Mouse (Mus musculus) cerebellum, adult 2 months (tissue): ENCODE measurements around the gene Spag8. TPM values are rescaled to one million over a fixed set of nuclear protein-coding genes. Genes with fewer than 3 reads are reported as not detected.

Experiments used
- DNase-seq, 2 experiments: peaks; one replicate each; pipeline ENCODE4 v3.0.0; 2021
- H3K27ac ChIP-seq: fragments of 200-500 bp; 2 replicates; pipeline ENCODE4 v1.5.1; 2012; ENCODE audit warnings: low read length, control low read depth, inconsistent platforms; ENCODE audit not compliant: insufficient read depth
- H3K27me3 ChIP-seq: fragments of 200-500 bp; 2 replicates; pipeline ENCODE4 v1.6.1; 2012; ENCODE audit warnings: inconsistent platforms, mild to moderate bottlenecking, low read length, moderate library complexity; ENCODE audit not compliant: control insufficient read depth, insufficient read depth
- H3K4me1 ChIP-seq: fragments of 200-500 bp; 2 replicates; pipeline ENCODE4 v1.6.1; 2011; ENCODE audit warnings: low read length; ENCODE audit not compliant: control insufficient read depth, insufficient read depth
- H3K4me3 ChIP-seq: fragments of 200-500 bp; replicated peaks from 2 replicates; pipeline ENCODE3; 2011; ENCODE audit warnings: mild to moderate bottlenecking, low read depth, low read length, control low read depth; ENCODE audit not compliant: insufficient read depth
- CTCF ChIP-seq: fragments of 200-500 bp; IDR thresholded peaks from 2 replicates; pipeline ENCODE4 v1.5.1; 2011; ENCODE audit warnings: low read depth, mild to moderate bottlenecking, control low read depth, low read length, moderate library complexity, borderline replicate concordance; ENCODE audit not compliant: insufficient read depth
- POLR2A ChIP-seq: fragments of 200-500 bp; IDR thresholded peaks from 2 replicates; pipeline ENCODE4 v1.6.1; 2011; ENCODE audit warnings: low read length, control low read depth, borderline replicate concordance; ENCODE audit not compliant: insufficient read depth
- WGBS: fragments of 180-500 bp; shearing (Covaris S2); methylation state at CpG from one replicate; pipeline ENCODE4 v1.1.7; 2018; 5-methylcytosine and 5-hydroxymethylcytosine counted together
- polyA plus RNA-seq: library from polyadenylated mRNA; depleted of rRNA; stranded (reverse); fragments of >200 nt; gene quantifications from 2 replicates; pipeline ENCODE4 v1.2.3, GENCODE M21; 2012

Spag8 gene
- polyA plus RNA-seq, 1 experiment = 3.8 TPM

DNA sequence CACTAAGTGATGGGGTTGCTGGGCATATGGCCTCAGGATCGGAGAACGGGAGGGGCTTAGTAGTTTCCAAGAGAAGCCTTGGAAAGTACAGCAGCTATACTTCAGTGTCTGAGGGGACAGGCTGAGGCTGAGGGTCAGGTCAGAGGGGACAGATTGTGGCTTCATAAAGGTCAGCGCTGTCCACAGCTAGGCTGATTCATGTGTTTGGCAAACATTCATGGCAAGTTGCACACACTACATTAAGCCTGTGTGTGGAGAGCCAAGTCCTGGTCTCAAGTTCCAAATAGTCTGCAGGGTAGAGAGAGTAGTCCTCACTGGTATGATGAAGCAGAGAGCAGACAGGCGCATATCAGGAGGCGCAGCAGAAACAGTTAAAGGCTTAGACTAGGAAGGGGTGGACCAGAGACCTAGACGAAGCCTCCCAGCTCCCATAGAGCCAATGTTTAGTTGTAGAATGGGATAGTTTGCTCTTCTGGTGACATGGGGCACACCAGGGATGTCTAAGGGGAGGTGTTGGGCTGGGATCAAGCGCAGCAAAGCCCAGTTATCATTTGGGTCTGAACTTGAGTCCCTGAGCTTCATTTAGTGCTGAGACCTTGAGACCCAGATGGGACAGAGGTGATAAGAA, 26.1 kb upstream of the Spag8 start:
- no peak overlapping the region for H3K27ac ChIP-seq
- no peak overlapping the region for H3K4me3 ChIP-seq
- peaks cover 18% of the 10 kb centered on the region for H3K4me1 ChIP-seq
- peak in 1 of 2 experiments; percentile 55 for DNase-seq
- H3K27me3 ChIP-seq = no peaks in the 10 kb centered on the region
- WGBS = 48% methylated on average over 7 of the region's 7 CpGs
- TF ChIP-seq POLR2A (no peak), CTCF (no peak)

DNA sequence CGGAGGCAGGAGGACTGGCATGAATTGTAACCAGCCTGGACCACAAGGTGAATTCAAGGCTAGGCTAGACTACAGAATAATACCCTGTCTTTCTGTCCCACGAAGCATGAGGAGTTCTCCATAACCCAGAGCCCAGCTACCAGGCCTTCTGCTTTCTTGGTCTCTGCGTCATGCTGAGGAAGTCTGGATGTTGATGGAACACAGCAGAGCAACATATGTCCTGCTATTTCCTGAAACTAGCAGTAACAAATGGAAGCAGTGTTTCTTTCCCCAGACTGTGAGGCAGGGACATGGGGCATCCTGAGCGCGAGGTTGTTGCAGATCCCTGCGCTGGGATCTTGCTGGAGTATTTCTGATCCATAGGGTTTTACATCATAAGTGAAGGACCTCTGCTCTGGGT, 25.1 kb upstream of the Spag8 start:
- WGBS = 44% methylated on average over 6 of the region's 6 CpGs
- Histone ChIP-seq H3K27me3 (no peaks in the 10 kb centered on the region), H3K4me3 (no peak overlapping the region), H3K27ac (no peak overlapping the region), H3K4me1 (peaks cover 22% of the 10 kb centered on the region)
- peak in 1 of 2 experiments; percentile 53 for DNase-seq
- TF ChIP-seq POLR2A (no peak), CTCF (no peak)

DNA sequence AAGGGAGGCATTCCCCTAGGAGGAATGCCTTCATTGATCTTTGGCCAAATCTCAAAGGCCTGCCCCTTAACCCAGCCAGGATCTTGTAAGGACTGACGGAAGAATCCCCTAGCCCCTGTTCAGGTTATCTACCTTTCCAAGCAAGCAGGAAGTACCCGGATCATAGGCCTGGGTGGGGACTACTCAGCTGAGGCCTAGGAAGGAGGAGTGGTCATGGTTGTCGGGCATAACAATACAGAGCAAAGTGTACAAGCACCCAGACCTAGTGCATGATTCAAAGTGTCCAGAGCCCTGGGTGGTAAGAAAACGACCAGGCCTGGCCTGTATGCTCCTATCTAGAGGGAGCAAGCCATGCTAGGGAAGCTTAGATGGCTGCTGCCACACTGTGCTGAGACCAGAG, 22.2 kb upstream of the Spag8 start:
- no peak overlapping the region for H3K4me3 ChIP-seq
- no peak overlapping the region for H3K27ac ChIP-seq
- 79% methylated on average over 4 of the region's 4 CpGs for WGBS
- no peaks in the 10 kb centered on the region for H3K27me3 ChIP-seq
- H3K4me1 ChIP-seq = peaks cover 31% of the 10 kb centered on the region
- DNase-seq = no peak
- TF ChIP-seq POLR2A (no peak), CTCF (no peak)

DNA sequence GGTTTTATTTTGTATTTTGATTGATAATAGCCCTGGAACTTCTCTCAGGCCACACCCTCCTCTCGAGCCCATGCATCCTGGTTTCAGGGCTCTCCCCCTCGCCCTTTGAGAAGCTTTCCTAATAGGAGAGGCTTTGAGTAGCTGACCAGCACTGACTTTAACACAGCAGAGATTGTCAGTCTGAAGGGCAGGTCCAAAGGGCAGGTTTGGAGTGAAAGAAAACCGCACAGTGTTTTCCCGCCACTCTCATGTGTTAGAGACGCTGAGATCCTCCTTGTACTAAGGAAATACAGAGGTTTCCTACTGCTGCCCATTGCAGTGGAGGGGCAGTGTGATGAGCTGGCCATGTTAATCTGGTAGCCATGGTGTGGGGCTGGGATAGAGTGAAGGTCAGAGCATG, 21.6 kb upstream of the Spag8 start:
- no peak for DNase-seq
- TF ChIP-seq POLR2A (no peak), CTCF (no peak)
- H3K4me3 ChIP-seq = no peak overlapping the region
- peaks cover 32% of the 10 kb centered on the region for H3K4me1 ChIP-seq
- no peak overlapping the region for H3K27ac ChIP-seq
- no peaks in the 10 kb centered on the region for H3K27me3 ChIP-seq
- WGBS = 85% methylated on average over 5 of the region's 5 CpGs

DNA sequence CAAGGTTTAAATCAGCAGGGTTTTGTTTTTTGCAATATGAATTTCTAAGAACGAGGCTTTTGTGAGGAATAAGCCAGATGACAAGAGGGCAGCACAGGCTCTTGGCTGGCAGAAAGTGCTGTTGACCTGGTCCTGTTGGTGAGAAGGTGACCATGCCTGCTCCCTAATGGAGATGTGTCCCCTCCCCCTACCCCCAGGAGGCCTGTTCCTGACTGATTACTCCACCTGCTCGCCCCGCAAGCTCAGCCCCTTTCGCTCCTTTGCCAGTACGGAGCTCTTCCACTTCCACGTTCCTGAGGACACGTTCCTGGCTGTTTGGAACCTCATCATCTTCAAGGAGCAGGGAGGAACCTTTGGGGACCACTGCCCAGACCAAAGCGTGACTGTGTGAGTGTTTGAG, 20.3 kb upstream of the Spag8 start:
- Histone ChIP-seq H3K27me3 (no peaks in the 10 kb centered on the region), H3K27ac (no peak overlapping the region), H3K4me1 (peaks cover 19% of the 10 kb centered on the region), H3K4me3 (no peak overlapping the region)
- WGBS = 45% methylated on average over 8 of the region's 8 CpGs
- DNase-seq = no peak
- TF ChIP-seq CTCF (no peak), POLR2A (no peak)

DNA sequence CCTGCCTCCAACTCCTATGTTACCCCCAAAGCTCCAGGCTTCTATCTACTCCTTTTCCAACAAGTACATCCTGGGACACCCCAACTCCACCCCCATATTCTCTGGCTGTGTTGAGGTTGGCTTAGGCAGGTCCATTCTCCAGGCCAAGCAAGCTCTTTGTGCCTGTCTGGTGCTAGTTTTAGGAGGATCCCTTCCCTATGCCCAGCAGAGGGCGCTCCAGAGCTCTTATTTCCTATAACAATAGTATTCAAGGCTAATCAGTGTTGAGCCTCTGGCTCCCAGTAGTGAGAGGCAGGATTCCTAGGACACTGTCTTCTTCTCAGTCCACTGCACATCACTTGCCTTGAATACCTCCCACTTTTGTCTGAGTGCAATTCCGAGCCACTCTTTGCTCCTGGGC, 18.7 kb upstream of the Spag8 start:
- DNase-seq = peak; percentile 85 to 91
- 1% methylated on average over 2 of the region's 2 CpGs for WGBS
- Histone ChIP-seq H3K27ac (no peak overlapping the region), H3K27me3 (no peaks in the 10 kb centered on the region), H3K4me1 (peaks cover 15% of the 10 kb centered on the region), H3K4me3 (no peak overlapping the region)
- no peak for TF ChIP-seq POLR2A
- peak; percentile 78 for TF ChIP-seq CTCF

DNA sequence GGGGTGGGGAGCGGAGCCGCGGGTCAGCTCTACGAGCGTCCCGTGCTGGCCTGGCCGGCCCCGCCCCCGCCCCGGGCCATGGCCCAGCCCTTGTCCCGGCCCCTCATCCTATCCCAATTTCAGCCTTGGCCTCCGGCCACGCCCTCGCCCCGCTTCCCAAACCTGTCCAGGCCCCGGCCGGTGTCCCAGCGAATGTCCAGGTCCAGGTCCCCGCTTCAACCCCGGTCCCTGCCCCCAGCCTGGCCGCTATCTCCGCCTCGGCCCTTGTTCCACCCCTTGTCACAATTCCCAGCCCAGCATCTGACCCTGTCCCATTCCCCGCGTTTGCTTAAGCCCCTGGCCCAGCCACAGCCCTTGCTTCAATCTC, 16.0 kb upstream of the Spag8 start:
- peak in 1 of 2 experiments; percentile 78 for DNase-seq

DNA sequence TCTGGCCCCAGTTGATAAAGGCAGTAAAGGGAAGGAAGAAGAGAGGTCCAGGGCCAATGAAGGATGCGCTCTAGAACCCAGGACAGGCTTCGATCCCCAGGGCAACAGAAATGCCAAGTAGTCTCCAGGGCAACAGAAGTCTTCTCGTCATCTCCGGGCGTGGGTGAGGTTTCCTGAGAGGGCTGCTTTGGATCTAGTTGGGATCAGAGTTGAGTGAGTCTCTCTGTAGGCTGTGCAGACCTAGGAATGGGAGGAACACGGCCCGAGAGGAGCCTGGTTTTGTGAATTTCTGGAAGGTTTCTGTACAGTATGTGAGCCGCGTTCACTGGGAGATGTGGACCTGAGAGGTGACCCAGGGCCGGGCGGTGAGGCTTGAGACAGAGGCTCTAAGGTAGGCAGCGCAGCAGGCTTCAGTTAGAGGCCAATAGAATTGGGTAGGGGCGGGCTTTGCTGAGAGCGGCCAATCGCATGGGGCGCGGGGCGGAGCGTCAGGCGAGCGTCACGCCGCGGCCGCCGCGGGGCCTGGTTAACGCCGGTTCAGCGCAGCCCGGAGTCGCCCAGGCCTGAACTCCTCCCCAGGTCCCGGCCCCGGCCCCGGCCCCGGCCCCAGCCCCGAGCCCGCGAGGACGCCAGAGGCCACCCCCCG, 15.5 kb upstream of the Spag8 start, which contains the start of the genes Tmem8b and Fam221b:
TSS of gene Tmem8b (plus strand) at position 190 of the 646 bp plus-strand sequence.
TSS of gene Fam221b (minus strand) at position 364 of the 646 bp plus-strand sequence.
- Histone ChIP-seq H3K27ac (peak within 1 kb of the TSS; percentile 52), H3K4me1 (peaks cover 15% of the 10 kb centered on the region), H3K27me3 (no peaks in the 10 kb centered on the region), H3K4me3 (peak within 1 kb of the TSS; percentile 88)
- WGBS = under 1% methylated on average over 39 of the region's 41 CpGs
- peak; percentile 94 to 95 for DNase-seq
- no peak for TF ChIP-seq CTCF
- peak; percentile 88 for TF ChIP-seq POLR2A

More for the DNA sequence above, 16.0 kb upstream of the Spag8 start:
- Histone ChIP-seq H3K4me1 (peaks cover 15% of the 10 kb centered on the region), H3K4me3 (peak overlapping the region; percentile 88), H3K27ac (0 out of 2 replicates have a peak overlapping the region, but pooled peaks have one; percentile 22), H3K27me3 (no peaks in the 10 kb centered on the region)
- TF ChIP-seq POLR2A = no peak
- no peak for TF ChIP-seq CTCF
- under 1% methylated on average over 24 of the region's 25 CpGs for WGBS
